Mouse (Mus musculus): Measurements from ENCODE around the gene Glipr1l3.
"Not testable (repeated sequence)": the region's sequence is repeated elsewhere in the genome, so short reads cannot be mapped to it uniquely, and the experiment has no call there.

Gene Glipr1l3

GRCm38 (mm10) chr10:112159882-112160560 is at the start of gene Glipr1l3:
Gene Glipr1l3, minus strand, starts transcription at chr10:112160327.
- DNase-seq (ENCODE audit: low spot score), result peak; percentile 98

- peak; percentile 41 for DNase-seq (ENCODE audit: low spot score)
These were observed 43.3 kb upstream of the Glipr1l3 start for GRCm38 (mm10) chr10:112203463-112203862.

- DNase-seq (ENCODE audit: low spot score), result not testable (repeated sequence)
These were observed 33.8 kb upstream of the Glipr1l3 start for GRCm38 (mm10) chr10:112193919-112194318.

- DNase-seq (ENCODE audit: low spot score), result not testable (repeated sequence)
These were observed 16.9 kb upstream of the Glipr1l3 start for GRCm38 (mm10) chr10:112177027-112177426.

GRCm38 (mm10) chr10:112163168-112163766 is 3.1 kb upstream of the Glipr1l3 start, which contains the start of gene Caps2:
Gene Caps2, plus strand, starts transcription at chr10:112163621.
- DNase-seq (ENCODE audit: low spot score), result peak; percentile 85

GRCm38 (mm10) chr10:112139834-112140233 is 20.3 kb downstream of the Glipr1l3 start:
- DNase-seq (ENCODE audit: low spot score), result peak; percentile 20

- no peak for DNase-seq (ENCODE audit: low spot score)
These were observed 21.2 kb downstream of the Glipr1l3 start for GRCm38 (mm10) chr10:112138871-112139430.

GRCm38 (mm10) chr10:112138050-112138870 is 21.9 kb downstream of the Glipr1l3 start:
- DNase-seq (ENCODE audit: low spot score), result peak; percentile 89

- DNase-seq (ENCODE audit: low spot score), result no peak
These were observed 27.9 kb downstream of the Glipr1l3 start for GRCm38 (mm10) chr10:112132194-112132593.

- not testable (repeated sequence) for DNase-seq (ENCODE audit: low spot score)
These were observed 32.4 kb downstream of the Glipr1l3 start for GRCm38 (mm10) chr10:112127682-112128230.

- not testable (repeated sequence) for DNase-seq (ENCODE audit: low spot score)
These were observed 35.0 kb downstream of the Glipr1l3 start for GRCm38 (mm10) chr10:112125090-112125489.

- DNase-seq (ENCODE audit: low spot score), result no peak
These were observed 49.7 kb downstream of the Glipr1l3 start for GRCm38 (mm10) chr10:112110401-112110800.

GRCm38 (mm10) chr10:112105785-112106184 is 54.3 kb downstream of the Glipr1l3 start:
- DNase-seq (ENCODE audit: low spot score), result peak; percentile 79

Data from embryo, embryonic 10.5 days (tissue).